Mouse (Mus musculus) C2C12 (cell line): Measurements from ENCODE around the gene Caprin2.

Experiments
- CEBPB ChIP-seq: IDR thresholded peaks from one replicate; pipeline ENCODE4 v1.6.1; 2011; ENCODE audit warnings: low read depth, mild to moderate bottlenecking, control low read depth, moderate library complexity
- CTCF ChIP-seq: IDR thresholded peaks from one replicate; pipeline ENCODE4 v1.5.1; 2011; ENCODE audit not compliant: control insufficient read depth, insufficient read depth, insufficient read length
- FOSL1 ChIP-seq: IDR thresholded peaks from one replicate; pipeline ENCODE4 v1.8.0; 2011; ENCODE audit warnings: mild to moderate bottlenecking, low read length; ENCODE audit not compliant: poor library complexity, insufficient read depth, severe bottlenecking
- MAX ChIP-seq: IDR thresholded peaks from one replicate; pipeline ENCODE4 v1.6.1; 2011; ENCODE audit warnings: mild to moderate bottlenecking, control low read depth
- MYOD1 ChIP-seq: IDR thresholded peaks from one replicate; pipeline ENCODE4 v1.6.1; 2011; ENCODE audit warnings: low read depth; ENCODE audit not compliant: control insufficient read depth, insufficient read length
- MYOG ChIP-seq: IDR thresholded peaks from one replicate; pipeline ENCODE4 v1.6.1; 2011; ENCODE audit not compliant: control insufficient read depth, insufficient read length; ENCODE audit errors: extremely low read depth
- USF1 ChIP-seq: IDR thresholded peaks from one replicate; pipeline ENCODE4 v1.6.1; 2011; ENCODE audit warnings: low read depth, mild to moderate bottlenecking, control low read depth, moderate library complexity

DNA sequence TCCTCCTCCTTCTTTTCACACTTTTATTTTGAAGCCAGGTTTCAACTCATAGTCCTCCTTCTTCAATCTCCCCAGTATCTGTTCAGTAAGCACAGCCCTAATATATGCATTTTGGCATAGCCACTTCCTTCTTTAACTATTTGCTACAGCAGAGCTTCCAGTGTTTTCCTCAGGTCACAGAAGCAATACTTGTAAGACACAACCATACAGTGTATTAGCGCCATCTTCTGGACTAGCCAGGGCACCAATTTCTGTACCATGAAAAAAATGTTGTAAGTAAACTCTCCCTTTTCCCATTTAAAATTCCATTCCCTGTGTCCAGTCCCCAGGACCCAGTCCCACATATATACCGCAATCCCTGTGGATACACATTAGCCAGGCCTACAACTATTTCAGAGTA is 17.9 kb upstream of the Caprin2 start:
- TF ChIP-seq CTCF: peak; percentile 40
- TF ChIP-seq FOSL1: no peak
- TF ChIP-seq USF1: no peak
- no peak for TF ChIP-seq MAX
- TF ChIP-seq CEBPB: no peak
- TF ChIP-seq MYOG: no peak
- no peak for TF ChIP-seq MYOD1
